Mouse (Mus musculus) liver, embryonic 14.5 days (tissue): ENCODE measurements at regions not wholly inside any gene's neighbourhood (a gene's known extent, or its start where the extent isn't known, plus 50 kb on each side); places are given as distances from the start of the nearest gene placed in this dataset.

Source experiments
- CTCF ChIP-seq: IDR thresholded peaks from 2 replicates; pipeline ENCODE4 v1.5.1; 2016; ENCODE audit warnings: antibody characterized with exemption, low read depth, control low read depth
- EP300 ChIP-seq: IDR thresholded peaks from 2 replicates; pipeline ENCODE4 v1.6.1; 2016; ENCODE audit warnings: antibody characterized with exemption, low read depth

DNA sequence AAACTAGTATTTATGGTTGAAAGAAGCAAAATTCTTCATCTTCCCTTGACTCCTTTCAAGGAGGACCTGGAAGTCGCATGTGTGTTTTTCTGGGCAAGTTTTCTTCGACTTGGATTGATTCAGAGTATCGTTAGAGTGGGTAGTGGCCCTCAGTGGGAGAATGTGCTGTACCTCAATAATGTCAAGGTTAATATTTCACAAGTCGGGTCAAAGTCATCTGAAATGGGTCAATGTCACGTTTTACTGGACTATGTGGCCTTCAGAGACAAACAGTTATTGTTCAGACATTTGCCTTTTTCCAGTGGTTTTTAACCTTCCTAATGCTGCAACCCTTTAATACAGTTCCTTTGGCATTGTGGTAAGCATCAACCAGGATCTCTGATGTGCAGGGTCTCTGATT lies 102.8 kb upstream of the Abca1 start:
- no peak for TF ChIP-seq CTCF
- TF ChIP-seq EP300, result no peak
